Mouse (Mus musculus) stomach, postnatal 0 days (tissue): ENCODE measurements around the gene Tdrd5.

Experiments
- CTCF ChIP-seq: IDR thresholded peaks from 2 replicates; pipeline ENCODE4 v1.5.1; 2016; ENCODE audit warnings: antibody characterized with exemption, low read depth, mild to moderate bottlenecking, moderate library complexity
- EP300 ChIP-seq: optimal IDR thresholded peaks from 2 replicates; pipeline ENCODE3; 2016; ENCODE audit warnings: antibody characterized with exemption

DNA sequence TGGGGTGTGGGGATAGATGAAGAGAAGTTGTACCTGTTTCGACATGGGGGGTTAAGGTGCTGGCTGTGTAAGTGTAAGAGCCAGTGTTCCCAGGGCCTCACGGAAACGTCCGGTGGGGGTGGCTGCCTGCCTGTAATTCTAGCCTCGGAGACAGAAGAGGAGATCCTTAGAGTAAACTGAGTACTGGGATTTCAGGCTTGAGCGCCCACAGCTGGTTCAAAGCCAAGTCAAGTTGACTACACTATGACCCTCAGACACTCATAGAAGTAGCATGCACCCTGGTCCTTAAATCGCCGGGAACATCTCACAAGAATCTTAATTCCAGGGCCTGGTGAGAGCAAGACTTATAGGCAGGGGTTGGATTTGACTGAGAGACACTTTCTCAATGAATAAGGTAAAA is 88.8 kb downstream of the Tdrd5 start:
- no peak for TF ChIP-seq CTCF
- TF ChIP-seq EP300, result no peak
